Mouse (Mus musculus): ENCODE measurements at regions not wholly inside any gene's neighbourhood (a gene's known extent, or its start where the extent isn't known, plus 50 kb on each side); places are given as distances from the start of the nearest gene placed in this dataset.

GRCm38 (mm10) chr14:79716704-79717103 is 54.4 kb downstream of the Pcdh8 start:
- no peak overlapping the region for H3K4me2 ChIP-seq (ENCODE audit: low read depth, low read length)
- no peaks in the 10 kb centered on the region for H3K9me3 ChIP-seq (ENCODE audit: control insufficient read depth, low read length)
- H3K4me3 ChIP-seq (ENCODE audit: low read depth, low read length), result no peak overlapping the region
- no peak overlapping the region for H3K27ac ChIP-seq (ENCODE audit: low read depth, low read length)
- H3K4me1 ChIP-seq (ENCODE audit: control insufficient read depth, insufficient read depth, low read length), result no peaks in the 10 kb centered on the region
- 37% methylated on average over 8 of the region's 8 CpGs for WGBS
- no peak overlapping the region for H3K9ac ChIP-seq (replicated peaks; ENCODE audit: low read depth, low read length)
- ATAC-seq (ENCODE audit: low read depth), result peak; percentile 50; the same call in 1 of the 2 replicates
- H3K36me3 ChIP-seq (ENCODE audit: control insufficient read depth, insufficient read depth, low read length), result no peaks in the 10 kb centered on the region
- no peaks in the 10 kb centered on the region for H3K27me3 ChIP-seq (ENCODE audit: control insufficient read depth, insufficient read depth, low read length)

DNA sequence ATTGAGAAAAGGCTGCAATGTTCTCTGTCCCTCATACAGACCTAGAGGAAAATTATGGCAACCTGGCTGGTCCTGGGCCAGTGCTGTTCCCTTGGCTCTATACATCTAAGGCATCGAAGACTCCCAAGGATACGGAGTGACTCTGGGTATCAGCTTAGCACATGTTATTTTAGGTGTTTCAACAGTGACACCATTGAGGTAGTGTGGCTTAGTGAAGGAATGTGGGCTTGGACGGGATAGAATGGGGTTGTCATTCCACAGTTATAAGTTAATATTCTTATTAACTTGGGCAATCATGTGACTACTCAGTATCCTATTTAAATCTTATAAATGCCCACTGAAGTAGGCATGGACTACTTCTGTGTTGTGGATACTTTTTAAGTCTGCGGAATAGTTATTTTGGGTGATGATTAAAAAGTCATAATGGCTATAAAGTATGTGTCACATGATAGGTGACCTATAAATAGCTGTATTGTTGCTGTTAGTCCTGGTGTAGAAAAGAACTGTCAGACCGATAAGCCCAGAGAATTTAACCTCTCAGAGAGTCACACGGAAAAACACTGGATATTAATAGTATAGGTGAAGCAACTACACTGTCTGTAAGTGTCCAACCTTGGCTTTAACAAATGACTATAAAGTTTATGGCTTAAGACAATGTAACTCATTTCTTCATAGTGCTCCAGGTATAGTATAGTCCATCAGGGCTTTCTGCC is 50.7 kb upstream of the Cnmd start:
- H3K27me3 ChIP-seq (ENCODE audit: control insufficient read depth, insufficient read depth, low read length), result no peaks in the 10 kb centered on the region
- 89% methylated on average over 6 of the region's 6 CpGs for WGBS
- no peak overlapping the region for H3K27ac ChIP-seq (ENCODE audit: low read depth, low read length)
- no peak overlapping the region for H3K4me3 ChIP-seq (ENCODE audit: low read depth, low read length)
- H3K36me3 ChIP-seq (ENCODE audit: control insufficient read depth, insufficient read depth, low read length), result no peaks in the 10 kb centered on the region
- H3K4me2 ChIP-seq (ENCODE audit: low read depth, low read length), result no peak overlapping the region
- H3K9me3 ChIP-seq (ENCODE audit: control insufficient read depth, low read length), result no peaks in the 10 kb centered on the region
- ATAC-seq (ENCODE audit: low read depth), result no peak
- H3K4me1 ChIP-seq (ENCODE audit: control insufficient read depth, insufficient read depth, low read length), result no peaks in the 10 kb centered on the region
- H3K9ac ChIP-seq (replicated peaks; ENCODE audit: low read depth, low read length), result no peak overlapping the region

Measured in neural tube, embryonic 14.5 days (tissue).